Mouse (Mus musculus): Measurements from ENCODE around the gene Zfp507. TPM values are rescaled to one million over a fixed set of nuclear protein-coding genes. Genes with fewer than 3 reads are reported as not detected.

Gene Zfp507
- polyA plus RNA-seq, 1 experiment, result 30.4 TPM

DNA sequence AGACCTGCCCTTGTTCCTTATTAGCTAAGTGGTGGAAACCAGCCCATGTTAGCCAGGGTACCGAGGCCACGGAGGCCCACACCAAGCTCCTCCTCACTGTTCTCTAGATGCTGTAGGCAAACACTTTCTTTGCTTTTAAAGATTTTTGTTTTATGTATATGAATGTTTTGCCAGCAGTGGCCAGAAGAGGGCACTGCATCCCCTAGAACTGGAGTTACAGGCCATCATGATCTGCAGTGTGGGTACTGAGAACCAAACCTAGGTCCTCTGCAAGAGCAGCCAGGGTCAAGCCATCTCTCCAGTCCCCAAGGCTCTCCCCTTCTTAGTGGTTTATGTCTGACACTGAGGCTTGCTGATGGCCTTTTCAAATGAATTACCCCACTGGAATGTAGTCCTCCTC lies 79.8 kb downstream of the Zfp507 start:
- H3K27me3 ChIP-seq (ENCODE audit: control insufficient read depth, insufficient read depth, low read length, poor library complexity, severe bottlenecking), result no peaks in the 10 kb centered on the region
- H3K4me3 ChIP-seq (ENCODE audit: low read depth, low read length), result no peak overlapping the region
- H3K4me1 ChIP-seq (ENCODE audit: control insufficient read depth, insufficient read depth, low read length), result no peaks in the 10 kb centered on the region
- no peaks in the 10 kb centered on the region for H3K36me3 ChIP-seq (ENCODE audit: control insufficient read depth, insufficient read depth, low read length, poor library complexity, severe bottlenecking)
- TF ChIP-seq EP300 (IDR thresholded peaks at IDR 0.05; ENCODE audit: insufficient read depth, low read depth, low read length) (no peak), CTCF (IDR thresholded peaks at IDR 0.05; ENCODE audit: low read depth, low read length) (peak; percentile 46)
- no peaks in the 10 kb centered on the region for H3K9me3 ChIP-seq (replicated peaks; ENCODE audit: control insufficient read depth, insufficient read depth, low read length, poor library complexity, severe bottlenecking)
- no peak overlapping the region for H3K27ac ChIP-seq (ENCODE audit: insufficient read depth, low read length)
- no peak overlapping the region for H3K9ac ChIP-seq (ENCODE audit: low read depth, poor library complexity, severe bottlenecking)

Other genes with a start within 250 kb of the Zfp507 start
- 43.0 and 46.3 TPM in 2 replicates for gene Nudt19, start 246.7 kb downstream of the Zfp507 start, polyA plus RNA-seq (2011; ENCODE audit: insufficient read depth, insufficient read length, low read depth, missing spikeins)
- 4.6 and 4.8 TPM in 2 replicates for gene Rgs9bp, start 217.4 kb downstream of the Zfp507 start, polyA plus RNA-seq (2011; ENCODE audit: insufficient read depth, insufficient read length, low read depth, missing spikeins)
- 64.1 and 74.9 TPM in 2 replicates for gene Ankrd27, start 216.8 kb downstream of the Zfp507 start, polyA plus RNA-seq (2011; ENCODE audit: insufficient read depth, insufficient read length, low read depth, missing spikeins)
- 88.7 and 95.7 TPM in 2 replicates for gene Pdcd5, start 155.5 kb downstream of the Zfp507 start, polyA plus RNA-seq (2011; ENCODE audit: insufficient read depth, insufficient read length, low read depth, missing spikeins)
- 24.2 and 31.9 TPM in 2 replicates for gene Dpy19l3, start 48.5 kb downstream of the Zfp507 start, polyA plus RNA-seq (2011; ENCODE audit: insufficient read depth, insufficient read length, low read depth, missing spikeins)